Mouse (Mus musculus) retina, postnatal 7 days (tissue): ENCODE data around the gene Cebpb.

Experiments used
- DNase-seq: peaks from one replicate; pipeline ENCODE4 v3.0.0-alpha.2; 2012; ENCODE audit warnings: low read depth, low spot score

The Cebpb gene

GRCm38 (mm10) chr2:167665972-167666713 lies 22.6 kb upstream of the Cebpb start:
- no peak for DNase-seq

- DNase-seq, result no peak
Measured at GRCm38 (mm10) chr2:167668426-167668825, 20.3 kb upstream of the Cebpb start.

GRCm38 (mm10) chr2:167669398-167669797 lies 19.3 kb upstream of the Cebpb start:
- DNase-seq, result no peak

GRCm38 (mm10) chr2:167671101-167671633 lies 17.5 kb upstream of the Cebpb start:
- DNase-seq, result no peak

GRCm38 (mm10) chr2:167672212-167672685 lies 16.5 kb upstream of the Cebpb start:
- no peak for DNase-seq

GRCm38 (mm10) chr2:167675120-167675909 lies 13.4 kb upstream of the Cebpb start:
- no peak for DNase-seq

GRCm38 (mm10) chr2:167678600-167678999 lies 10.1 kb upstream of the Cebpb start:
- no peak for DNase-seq

- DNase-seq, result peak; percentile 66
Measured at GRCm38 (mm10) chr2:167679902-167680430, 8.7 kb upstream of the Cebpb start.

GRCm38 (mm10) chr2:167680657-167681056 lies 8.1 kb upstream of the Cebpb start:
- DNase-seq, result no peak

GRCm38 (mm10) chr2:167683721-167684120 lies 5.0 kb upstream of the Cebpb start:
- DNase-seq, result no peak

GRCm38 (mm10) chr2:167685137-167685536 lies 3.6 kb upstream of the Cebpb start:
- DNase-seq, result peak; percentile 88

- DNase-seq, result no peak
Measured at GRCm38 (mm10) chr2:167685865-167686264, 2.9 kb upstream of the Cebpb start.

GRCm38 (mm10) chr2:167686382-167687249 lies 2.1 kb upstream of the Cebpb start:
- DNase-seq, result no peak

- no peak for DNase-seq
Measured at GRCm38 (mm10) chr2:167687250-167687586, 1.5 kb upstream of the Cebpb start.

GRCm38 (mm10) chr2:167687651-167688101 lies 1.0 kb upstream of the Cebpb start:
- no peak for DNase-seq

GRCm38 (mm10) chr2:167688126-167688497 lies 603 bp upstream of the Cebpb start:
- no peak for DNase-seq

GRCm38 (mm10) chr2:167689501-167690218 lies 945 bp downstream of the Cebpb start, which contains the start of gene Tmem189:
Tmem189 (minus strand) TSS chr2:167689822.
- DNase-seq, result no peak

GRCm38 (mm10) chr2:167690219-167690961 lies 1.7 kb downstream of the Cebpb start:
- DNase-seq, result no peak

GRCm38 (mm10) chr2:167690962-167691311 lies 2.2 kb downstream of the Cebpb start:
- no peak for DNase-seq

GRCm38 (mm10) chr2:167691410-167691809 lies 2.7 kb downstream of the Cebpb start:
- DNase-seq, result no peak
